Mouse (Mus musculus) ZHBTc4 (cell line): ENCODE results near the gene Stxbp5l.
"Not testable (repeated sequence)": the region's sequence is repeated elsewhere in the genome, so short reads cannot be mapped to it uniquely, and the experiment has no call there.

ENCODE experiments used
- DNase-seq: peaks from one replicate; pipeline ENCODE4 v3.0.0-alpha.2; 2011; ENCODE audit warnings: low read depth, low spot score

The Stxbp5l gene

GRCm38 (mm10) chr16:37280206-37280605 is 104.6 kb downstream of the Stxbp5l start:
- no peak for DNase-seq

- DNase-seq, result no peak
These were observed 111.1 kb downstream of the Stxbp5l start for GRCm38 (mm10) chr16:37273681-37274080.

DNA sequence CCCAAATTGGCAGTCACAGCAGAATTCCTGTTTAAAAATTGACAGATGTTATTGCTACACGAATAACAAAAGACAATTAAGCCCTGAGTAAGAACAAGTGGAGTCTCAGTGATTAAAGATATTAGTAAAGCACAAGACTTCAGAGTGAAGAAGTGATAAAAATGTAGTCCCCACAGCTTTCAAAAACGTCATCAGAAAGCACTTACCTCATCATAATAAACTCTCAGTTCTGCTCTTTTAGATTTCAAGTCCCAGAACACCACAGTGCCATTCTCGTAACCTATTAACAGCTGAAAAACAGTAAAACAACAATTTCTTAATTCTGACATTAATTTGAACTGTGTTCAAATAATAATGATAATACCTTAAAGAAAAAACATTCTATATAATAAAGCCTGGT is 123.1 kb downstream of the Stxbp5l start:
- DNase-seq, result no peak

GRCm38 (mm10) chr16:37219151-37219550 is 165.6 kb downstream of the Stxbp5l start:
- DNase-seq, result no peak

DNA sequence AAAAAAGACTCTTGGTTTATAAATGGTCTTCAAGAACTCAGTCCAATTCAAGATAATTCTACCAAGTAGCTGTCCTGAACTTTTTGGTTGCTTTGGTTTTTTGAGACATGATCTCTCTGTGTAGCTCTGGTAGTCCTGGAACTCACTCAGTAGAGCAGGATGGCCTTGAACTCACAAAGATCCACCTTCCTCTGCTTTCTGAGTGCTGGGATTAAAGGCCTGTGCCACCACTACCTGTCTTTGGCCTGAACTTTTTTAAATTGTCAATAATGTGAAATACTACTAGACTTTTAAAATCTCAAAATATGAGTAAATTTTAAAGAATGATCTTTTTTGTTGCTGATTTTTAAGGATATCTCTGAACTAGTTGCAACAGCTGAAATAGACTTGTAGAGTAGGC is 176.0 kb downstream of the Stxbp5l start:
- no peak for DNase-seq

- no peak for DNase-seq
These were observed 190.6 kb downstream of the Stxbp5l start for GRCm38 (mm10) chr16:37194152-37194551.

DNA sequence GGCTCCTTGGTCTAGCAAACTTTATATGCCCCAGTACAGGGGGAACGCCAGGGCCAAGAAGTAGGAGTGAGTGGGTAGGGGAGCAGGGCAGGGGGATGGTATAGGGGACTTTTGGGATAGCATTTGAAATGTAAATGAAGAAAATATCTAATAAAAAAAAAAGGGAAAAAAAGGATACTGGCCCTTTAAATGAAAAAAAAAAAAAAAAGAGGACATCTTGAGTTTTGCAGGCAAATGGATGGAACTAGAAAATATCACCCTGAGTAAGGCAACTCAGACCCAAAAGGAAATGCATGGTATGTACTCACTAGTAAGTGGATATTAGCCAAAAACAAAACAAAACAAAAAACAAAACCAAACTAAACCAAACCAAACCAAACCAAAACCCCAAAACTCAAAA is 259.6 kb downstream of the Stxbp5l start:
- not testable (repeated sequence) for DNase-seq

GRCm38 (mm10) chr16:37109285-37109684 is 275.5 kb downstream of the Stxbp5l start:
- DNase-seq, result peak; percentile 69

DNA sequence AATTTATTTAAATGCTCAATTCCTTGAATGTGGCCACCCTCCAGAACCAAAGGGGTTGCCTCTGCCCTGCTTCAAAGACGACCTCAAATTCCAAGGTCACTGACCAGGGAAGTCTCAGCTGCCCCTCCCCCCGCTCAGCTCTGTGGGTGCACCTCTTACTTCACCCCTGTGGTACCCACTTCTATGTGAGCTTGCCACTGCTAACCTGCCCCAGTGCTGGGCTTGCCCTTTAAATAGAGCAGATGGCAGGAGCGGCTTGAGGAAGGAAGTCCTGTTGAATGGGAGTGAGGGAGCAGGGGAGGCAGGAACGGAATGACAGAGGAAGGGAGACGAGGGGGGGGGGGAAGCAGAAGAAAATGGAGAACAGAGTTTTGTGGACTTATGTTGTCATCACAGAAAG is 276.0 kb downstream of the Stxbp5l start:
- DNase-seq, result no peak

GRCm38 (mm10) chr16:37094169-37094833 is 290.5 kb downstream of the Stxbp5l start:
- DNase-seq, result no peak

GRCm38 (mm10) chr16:37089648-37090047 is 295.1 kb downstream of the Stxbp5l start:
- DNase-seq, result no peak

DNA sequence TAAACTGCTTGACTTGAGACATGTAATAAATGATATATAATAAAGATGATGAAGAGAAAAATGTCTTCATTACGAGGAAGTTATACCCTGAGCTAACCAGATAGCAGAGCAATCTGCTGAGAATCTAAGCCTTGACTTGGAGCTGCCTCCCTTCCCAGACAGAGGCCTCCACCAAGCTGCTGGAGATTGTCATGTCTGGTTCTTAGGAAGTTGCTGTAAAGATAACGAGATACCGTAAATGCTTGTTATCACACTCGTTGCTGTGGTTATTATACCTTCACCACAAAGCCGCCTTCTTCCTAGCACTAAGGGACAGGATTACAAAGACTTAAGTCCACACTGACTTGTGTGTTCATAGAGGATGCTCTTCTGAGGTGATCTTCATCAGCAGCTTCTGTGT is 312.4 kb downstream of the Stxbp5l start:
- no peak for DNase-seq
